Mouse (Mus musculus) frontal cortex, adult 2 months (tissue): ENCODE measurements around the gene Smyd1. TPM values are rescaled to one million over a fixed set of nuclear protein-coding genes. Genes with fewer than 3 reads are reported as not detected.

ENCODE experiments used
- DNase-seq, 2 experiments: peaks; one replicate each; pipeline ENCODE4 v3.0.0; 2022; ENCODE audit warnings: low spot score in 1 of 2; ENCODE audit errors: extremely low spot score in 1 of 2
- polyA plus RNA-seq: library from polyadenylated mRNA; depleted of rRNA; stranded (reverse); fragments of >200 nt; gene quantifications from 2 replicates; pipeline ENCODE4 v1.2.3, GENCODE M21; 2012

Gene Smyd1
- polyA plus RNA-seq, 1 experiment = 1.3 TPM

DNA sequence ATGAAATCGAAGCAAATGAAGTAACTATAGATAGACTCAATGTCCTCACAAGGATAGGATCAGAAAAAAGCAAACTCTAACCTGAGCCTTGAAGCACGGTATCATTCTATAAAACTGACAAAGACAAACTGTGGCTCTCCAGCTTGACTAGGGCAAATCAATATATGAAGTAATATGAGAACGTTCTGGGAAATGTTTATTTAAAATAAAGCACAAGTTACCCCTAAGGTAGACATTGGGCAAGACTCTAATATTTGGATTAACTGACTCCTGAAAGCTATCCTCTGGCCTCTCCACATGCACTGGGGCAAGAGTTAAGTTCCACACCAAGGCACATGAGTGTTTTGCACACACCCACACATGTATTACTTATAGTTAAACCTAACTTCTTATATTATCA is 61.0 kb downstream of the Smyd1 start:
- no peak for DNase-seq

DNA sequence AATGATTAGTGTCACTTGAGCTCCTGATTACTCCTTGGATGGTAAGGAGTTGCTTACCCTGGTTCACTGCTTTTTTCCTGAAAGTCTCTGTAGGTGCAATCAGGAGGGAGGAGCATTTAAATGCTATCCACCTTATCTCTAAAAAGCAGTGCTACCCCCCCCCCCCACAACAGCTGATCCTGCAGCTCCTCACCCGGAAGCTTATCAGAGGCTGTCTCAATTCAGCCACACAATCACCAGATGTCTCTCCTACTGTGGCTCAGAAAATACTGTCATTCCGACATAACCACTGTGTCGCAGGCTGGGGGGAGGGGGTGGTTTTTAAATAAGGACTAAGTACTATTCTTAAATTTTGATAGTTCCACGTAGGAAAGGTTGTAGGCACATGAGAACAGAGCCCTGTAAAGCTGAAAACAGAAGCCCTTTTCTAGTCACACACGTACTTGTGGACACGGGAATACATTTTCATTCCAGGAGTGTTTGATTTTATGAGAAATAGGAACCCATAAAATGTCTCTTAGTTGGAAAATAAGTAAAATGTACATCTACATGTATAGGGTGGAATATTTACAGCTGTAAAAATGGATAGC is 61.9 kb downstream of the Smyd1 start:
- no peak for DNase-seq

DNA sequence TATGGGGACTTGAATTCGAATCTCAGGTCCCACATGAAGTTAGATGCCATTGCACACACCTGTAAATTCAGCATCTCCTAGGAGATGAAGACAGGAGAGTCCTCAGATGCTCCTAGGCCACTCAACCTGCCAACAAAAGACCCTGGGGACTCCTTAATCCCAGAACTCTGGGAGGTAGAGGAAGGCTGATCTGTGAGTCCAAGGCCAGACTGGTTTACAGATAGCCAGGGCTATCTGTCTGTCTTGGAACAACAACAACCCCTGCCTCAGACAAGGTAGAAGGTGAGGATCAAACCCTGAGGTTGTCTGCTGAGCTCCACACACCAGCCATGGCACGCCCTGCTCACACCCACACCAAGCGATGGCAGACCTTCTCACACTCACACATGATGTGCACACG is 62.9 kb downstream of the Smyd1 start:
- no peak for DNase-seq

DNA sequence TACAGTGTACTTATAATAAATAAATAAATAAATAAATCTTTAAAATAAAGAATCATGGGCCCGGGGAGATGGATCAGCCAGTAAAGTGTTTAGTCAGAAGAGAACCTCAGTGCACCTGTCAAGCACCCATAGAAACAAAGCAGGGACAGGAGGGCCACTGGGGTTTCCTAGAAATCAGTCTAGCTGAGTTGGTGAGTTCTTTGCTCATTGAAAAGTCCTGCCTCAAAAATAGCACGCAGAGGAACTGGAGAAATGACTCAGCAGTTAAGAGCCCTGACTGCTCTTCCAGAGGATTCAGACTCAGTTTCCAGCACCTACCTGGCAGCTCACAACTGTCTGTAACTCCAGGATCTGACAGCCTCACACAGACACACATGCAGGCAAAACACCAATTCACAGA is 63.5 kb downstream of the Smyd1 start:
- no peak for DNase-seq

DNA sequence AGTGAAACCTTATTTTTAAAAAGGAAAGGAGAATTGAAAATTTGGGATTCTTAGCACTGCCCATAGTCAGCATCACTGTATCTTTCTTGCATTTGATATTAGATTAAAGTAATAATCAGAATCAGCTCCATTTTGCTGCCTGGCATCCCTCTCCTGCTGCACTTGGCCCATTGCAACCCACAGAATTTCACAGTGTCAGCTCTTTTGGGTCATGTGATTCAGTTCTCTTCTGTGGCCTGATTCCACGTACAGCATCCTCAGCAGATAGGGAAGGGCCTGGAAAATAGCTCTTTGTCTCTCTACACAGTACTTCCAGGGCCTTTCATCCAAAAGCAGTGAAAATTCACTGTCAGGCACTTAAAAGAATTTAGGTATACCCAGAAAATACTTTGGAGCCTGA is 64.7 kb downstream of the Smyd1 start:
- DNase-seq = no peak

DNA sequence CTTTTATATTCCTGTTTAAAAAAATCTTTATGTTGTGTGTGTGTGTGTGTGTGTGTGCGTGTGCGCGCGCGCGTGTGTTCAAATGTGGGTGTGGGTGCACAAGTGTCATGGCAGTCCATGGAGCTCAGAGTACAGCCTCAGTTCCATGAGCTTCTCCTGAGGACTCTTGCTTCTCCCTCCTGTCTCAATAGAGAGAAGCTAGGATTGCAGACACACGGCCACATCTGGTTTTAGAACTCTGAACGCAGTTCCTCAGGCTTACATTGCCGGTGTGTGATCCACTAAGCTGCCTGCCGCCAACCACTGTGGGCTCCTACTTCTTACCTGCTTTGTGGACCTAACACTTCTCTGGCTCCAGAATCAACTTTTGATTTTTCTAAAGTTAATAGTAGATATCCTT is 65.9 kb downstream of the Smyd1 start:
- no peak for DNase-seq

DNA sequence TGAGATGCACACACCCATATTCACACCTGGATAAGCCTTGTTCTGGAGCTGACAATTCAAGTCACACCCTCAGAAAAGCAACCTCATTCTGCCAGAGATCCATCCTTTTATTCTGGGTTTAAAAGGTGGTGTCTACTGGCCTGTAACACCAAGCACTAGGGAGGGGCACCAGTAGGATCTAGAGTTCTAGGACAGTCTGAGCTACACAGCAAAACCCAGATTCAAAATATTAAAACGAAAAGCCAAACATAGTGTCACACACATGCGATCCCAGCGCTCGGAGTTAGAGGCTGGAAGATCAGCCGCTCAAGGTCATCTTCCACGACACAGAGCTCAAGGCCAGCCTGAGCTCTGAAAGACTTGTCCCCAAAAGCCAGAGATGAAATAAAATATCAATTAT is 67.6 kb downstream of the Smyd1 start:
- no peak for DNase-seq

DNA sequence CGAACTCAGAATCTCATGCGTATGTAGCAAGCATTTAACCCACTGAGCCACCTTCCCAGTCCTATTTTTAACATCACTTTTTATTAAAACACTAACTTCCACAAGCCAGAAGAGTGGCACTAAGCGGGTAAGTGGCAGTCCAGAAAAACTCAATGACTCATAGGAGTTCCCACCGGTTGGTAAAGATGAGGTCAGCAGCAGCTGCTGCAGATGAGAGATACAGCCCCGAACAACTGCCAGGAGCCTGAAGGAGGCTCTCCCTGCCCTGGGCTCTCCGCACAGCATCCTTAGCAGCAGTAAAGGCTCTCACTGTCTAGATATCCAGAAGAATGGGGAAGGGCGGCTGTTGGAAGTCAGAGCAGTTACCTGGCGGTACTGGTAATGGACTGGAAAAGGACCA is 71.1 kb downstream of the Smyd1 start:
- no peak for DNase-seq

DNA sequence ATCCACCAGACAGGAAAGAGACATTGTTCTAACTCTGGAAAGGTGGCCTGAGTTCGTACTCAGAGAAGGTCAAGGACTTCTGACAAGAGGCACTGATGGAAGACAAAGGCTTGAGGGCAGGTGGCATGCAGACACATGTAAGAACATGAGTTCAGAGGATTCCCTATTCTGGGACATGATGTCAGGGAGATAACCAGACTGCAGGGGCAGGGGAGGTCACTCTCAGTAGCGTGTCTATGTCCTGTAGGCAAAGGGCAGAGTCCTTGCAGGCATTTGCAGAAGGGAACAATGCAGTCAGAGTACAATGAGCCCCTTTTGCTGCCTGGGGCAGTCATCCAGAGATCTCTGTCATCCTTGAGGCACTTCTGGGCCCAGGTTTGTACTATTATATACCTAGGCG is 72.4 kb downstream of the Smyd1 start:
- no peak for DNase-seq

DNA sequence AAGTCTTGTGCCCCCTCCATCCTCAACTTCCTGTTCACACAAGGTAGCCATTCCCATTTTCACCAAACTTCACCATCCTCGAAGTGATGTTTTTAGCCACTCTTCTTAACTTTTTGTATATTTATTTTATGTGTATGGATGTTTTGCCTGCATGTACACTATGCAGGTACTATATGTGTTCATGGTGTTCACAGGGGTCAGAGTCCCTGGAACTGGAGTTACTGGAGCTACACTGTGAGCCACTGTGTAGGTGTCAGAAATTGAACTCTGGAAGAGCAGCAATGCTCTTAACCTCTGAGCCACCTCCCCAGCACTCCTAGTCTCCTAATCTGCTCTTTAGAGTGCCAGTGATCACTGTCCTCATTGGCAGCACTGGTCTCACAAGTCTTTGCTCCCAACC is 73.6 kb downstream of the Smyd1 start:
- no peak for DNase-seq

DNA sequence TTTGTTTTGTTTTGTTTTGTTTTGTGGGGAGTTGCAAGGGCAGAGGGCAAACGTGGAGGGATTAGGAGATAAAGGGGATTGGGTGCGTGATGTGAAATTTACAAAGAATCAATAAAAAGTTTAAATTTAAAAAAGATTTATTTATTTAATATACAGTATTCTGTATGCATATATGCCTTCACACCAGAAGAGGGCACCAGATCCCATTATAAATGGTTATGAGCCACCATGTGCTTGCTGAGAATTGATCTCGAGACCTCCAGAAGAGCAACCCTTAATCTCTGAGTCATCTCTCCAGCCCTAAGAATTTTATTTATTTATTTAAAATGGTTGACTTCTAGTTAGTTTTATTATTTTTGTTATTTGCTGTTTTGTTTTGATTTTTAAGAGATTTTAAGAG is 78.8 kb downstream of the Smyd1 start:
- DNase-seq = no peak

DNA sequence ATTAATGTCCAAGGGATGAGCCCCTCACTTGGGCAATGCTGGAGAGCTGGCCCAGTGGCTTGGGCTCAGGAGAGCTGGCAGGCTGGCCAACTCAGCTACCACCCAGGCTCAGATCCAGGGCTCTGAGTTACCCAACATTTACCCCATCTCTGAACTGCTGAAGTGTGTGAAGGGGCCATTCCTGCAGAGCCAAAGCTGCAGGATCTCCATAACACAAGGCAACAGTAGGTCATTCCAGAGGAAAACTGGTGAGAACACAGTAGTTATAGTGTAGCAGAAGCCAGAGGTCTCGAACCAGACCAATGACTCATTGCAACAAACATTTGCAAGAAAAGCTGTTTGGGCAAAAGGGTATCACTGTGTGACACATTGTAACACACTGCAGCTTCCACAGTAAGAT is 79.2 kb downstream of the Smyd1 start:
- DNase-seq = no peak

DNA sequence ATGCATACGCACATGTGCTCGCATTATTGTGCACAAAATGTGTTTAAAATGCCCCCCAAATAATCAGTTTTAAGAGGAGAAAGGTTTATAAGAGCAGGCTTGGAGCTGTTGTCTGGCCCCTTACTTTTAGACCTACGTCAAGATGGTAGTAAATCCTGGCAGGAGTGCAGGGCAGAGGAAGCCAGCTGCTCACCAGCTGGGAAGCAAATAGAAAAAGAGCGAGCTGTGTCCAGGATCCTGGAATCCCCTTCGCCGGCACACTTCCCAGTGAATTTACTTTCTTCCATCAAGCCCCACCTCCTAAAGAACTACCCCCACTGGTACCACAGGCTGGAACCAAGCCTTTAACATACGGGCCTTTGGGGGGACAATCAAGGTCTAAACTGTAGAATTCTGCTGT is 81.2 kb downstream of the Smyd1 start:
- no peak for DNase-seq

DNA sequence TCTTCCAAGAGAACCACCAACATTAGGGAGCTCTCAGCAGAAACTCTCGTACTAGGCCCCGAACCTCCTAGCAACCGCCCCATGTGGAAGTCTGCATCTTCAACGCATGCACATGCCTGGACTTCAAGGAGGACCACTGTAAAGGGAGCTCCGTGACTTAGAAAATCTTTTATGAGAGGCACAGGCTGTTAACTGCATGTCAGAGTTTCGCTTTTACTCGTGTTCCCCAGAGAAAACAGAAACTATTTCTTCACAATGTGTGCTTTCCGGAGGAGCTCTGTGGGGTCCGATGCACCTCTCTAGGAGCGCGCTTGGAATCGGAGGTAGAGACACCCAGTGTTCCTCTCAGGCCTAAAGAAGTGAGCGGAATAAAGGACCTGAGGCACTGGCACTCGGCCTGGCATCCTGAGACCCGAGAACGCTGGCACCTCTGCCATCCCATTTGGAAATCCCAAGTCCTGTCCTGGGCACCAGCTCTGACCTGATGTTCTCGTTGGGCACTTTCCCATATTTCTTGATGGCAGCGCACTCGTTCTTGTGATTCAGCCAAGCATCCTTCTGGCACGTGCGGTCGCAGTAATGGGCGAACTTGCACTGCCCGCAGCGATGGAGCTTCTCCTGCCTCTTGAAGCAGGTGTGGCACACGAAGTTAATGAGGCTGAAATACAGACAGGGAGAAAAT is 82.8 kb downstream of the Smyd1 start:
- no peak for DNase-seq

DNA sequence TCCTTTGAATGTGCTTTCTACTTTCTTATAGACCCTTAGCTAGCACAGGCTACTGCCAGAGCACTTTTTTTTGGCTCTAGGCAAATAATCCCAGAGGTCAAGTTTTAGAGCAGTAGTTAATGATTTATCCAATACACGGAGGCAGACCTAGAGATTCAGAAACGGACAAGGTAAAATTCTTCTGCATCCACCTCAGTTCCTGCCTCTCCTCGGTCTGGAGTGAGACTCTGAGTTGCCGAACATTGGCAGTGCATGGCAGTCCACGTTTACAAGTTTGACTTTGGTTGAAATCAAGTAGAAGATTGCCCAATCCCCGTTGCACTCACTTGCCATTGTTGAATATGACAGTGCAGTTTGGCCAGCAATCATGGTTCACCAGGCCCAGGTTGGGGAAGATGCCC is 85.0 kb downstream of the Smyd1 start:
- no peak for DNase-seq

DNA sequence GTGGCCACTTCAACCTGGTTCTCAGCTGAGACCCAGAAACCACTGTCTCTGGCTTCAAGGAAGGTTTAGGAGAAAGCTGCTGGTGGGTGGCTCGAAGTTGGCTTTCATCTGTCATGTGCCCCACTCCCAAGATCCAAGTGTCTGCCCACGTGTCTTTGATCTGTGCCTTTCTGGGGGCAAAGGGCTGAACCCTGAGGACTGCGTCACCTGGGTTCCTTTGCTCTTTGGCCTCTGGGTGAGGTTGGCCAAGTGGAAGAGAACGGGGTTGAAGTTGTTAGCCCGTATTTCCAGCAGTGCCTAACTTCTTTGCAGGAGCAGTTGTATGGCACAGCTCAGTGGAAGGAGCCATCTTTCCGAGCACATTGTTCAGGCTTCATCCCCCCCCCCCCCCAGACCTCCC is 85.5 kb downstream of the Smyd1 start:
- DNase-seq = no peak

DNA sequence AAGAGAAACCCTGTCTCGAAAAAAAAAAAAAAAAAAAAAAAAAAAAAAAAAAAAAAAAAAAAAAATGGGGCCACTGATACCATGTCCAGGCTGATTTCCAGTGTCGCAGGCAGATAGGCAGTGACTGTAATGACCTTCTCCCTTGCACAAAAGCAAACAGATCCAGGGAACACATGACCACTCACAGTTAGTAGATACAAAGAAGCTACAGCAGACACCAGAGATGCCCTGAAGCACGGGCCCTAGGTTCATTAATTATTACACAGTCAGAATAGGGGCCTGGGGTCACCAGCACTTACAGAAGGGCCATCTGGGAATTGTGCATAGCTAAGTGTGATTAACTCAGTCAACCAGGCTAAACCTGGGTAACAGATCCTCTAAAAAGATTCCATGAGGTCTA is 86.1 kb downstream of the Smyd1 start:
- no peak for DNase-seq

DNA sequence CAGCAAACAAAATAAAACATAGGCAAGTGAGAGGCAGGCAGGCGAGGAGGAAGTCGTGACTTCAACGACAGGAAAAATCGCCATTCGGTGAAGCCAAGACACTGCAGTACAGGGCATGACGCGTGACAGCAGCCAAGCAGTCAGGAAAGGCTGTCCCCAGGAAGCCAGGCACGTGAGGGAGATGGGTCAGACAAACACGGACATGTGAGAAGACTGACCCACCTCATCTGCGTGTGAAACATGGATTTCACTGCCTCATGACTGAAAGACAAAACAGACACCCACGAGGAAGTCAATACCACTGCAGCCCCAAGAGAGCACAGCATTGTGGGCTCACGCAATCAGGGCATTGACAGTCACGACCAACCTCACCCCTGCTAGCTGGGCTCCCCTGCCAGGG is 86.9 kb downstream of the Smyd1 start:
- no peak for DNase-seq

DNA sequence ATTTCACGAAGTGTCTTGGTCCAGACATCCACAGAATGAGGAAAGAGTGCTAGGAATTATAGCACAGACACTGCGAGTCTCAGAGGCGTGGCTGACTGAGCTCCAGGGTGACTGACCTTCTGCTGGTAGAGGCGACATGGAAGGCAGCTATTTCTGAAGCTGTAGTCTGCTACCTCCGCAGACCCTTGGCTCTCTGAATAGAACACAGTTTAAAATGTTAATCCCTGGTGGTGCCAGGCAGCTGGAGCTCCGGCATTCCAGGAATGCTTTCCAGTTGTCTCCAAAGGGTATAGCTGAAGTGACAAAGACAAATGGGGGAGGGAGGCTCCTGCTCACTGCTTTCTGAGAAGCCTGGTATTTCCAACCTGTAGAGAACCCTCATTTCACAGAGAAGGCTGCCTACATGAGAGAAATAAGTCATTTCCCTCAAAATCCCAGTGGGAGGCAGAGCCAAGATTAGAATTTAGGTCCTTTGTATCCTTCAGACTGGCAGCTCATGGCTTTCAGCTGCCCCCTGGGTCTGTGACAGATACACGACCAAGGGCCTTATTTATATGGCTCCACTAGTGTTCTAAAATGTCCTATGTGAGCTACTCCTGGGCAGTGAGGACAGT is 94.8 kb downstream of the Smyd1 start:
- no peak for DNase-seq

DNA sequence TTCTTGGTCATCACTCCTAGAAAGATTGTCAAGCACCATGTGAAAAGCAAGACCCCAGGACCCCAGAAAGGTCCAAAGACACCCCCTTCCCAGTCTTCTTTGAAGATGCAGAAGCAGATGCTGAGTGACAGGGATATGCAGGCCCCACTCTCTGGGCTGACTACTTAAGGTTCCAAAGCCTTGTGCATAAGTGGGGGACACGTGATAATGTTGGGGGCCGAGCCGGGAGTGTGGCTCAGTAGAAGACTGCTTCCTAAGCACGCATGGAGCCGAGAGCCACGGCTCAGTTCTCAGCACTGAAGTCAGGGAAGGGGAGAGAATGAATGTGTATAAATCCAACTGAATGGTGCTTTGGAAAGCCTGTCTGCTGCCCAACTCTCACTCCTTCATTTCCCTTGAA is 95.5 kb downstream of the Smyd1 start:
- DNase-seq = no peak

DNA sequence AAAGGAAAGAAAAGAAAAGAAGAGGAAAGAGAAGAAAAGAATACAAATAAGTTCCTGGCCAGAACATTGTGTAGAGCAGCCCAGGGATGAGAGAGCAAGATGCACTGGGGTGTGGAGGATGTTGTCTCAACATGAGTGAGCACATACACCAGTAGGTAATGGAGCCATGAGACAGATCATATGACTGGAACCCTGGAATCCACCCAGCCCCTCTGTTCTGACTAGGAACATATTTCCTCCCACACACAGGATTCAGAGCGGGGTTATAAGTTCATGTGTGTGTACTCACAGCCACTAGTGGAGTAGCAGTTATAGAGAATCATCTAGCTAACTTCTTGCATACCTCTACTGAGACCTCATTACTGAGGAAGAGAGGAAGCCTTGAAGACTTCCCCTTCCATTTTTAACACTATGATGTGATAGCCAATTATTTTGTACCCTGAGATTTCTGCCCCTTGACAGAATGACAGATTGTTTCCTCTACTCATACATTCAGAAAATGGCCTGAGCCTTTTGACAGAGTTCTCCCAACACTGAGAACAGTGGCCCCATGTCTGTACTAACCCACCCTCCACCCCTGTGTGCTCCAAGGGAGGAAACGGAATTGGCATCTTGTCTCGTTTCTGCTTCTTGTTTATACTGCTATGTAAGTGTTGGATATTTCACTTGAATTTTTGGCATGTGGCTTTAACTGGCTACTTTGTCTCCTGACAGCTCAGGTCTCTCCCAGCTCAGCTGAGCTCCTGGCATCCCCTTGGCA is 97.7 kb downstream of the Smyd1 start:
- no peak for DNase-seq

DNA sequence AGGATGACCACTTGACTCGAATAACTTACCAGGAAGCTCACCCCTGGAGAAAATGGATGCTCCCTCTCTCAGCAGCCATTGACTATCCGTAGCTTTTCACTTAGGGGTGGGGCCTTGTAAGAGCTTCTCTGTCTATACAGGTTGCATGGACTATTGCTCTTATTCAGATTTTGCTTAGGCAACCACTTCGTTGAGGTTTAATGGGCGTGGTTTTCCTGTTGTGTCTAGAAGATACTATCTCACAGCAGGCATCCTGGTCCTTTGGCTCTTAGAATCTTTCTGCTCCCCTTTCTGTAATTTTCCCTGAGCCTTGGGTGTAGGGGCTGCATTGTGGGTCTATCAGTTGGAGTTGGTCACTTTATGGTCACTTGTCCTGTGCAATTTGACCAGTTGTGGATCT is 100.5 kb downstream of the Smyd1 start:
- no peak for DNase-seq
